Mouse (Mus musculus) thymus, postnatal 4 days (tissue): ENCODE measurements around the gene Nfib.

ENCODE experiments used
- DNase-seq: peaks from one replicate; pipeline ENCODE4 v3.0.0; 2021

Gene Nfib

GRCm38 (mm10) chr4:82455617-82456322 lies 249.8 kb downstream of the Nfib start:
- no peak for DNase-seq

GRCm38 (mm10) chr4:82454989-82455388 lies 250.6 kb downstream of the Nfib start:
- no peak for DNase-seq

GRCm38 (mm10) chr4:82453341-82453740 lies 252.2 kb downstream of the Nfib start:
- DNase-seq = no peak

GRCm38 (mm10) chr4:82452905-82453304 lies 252.6 kb downstream of the Nfib start:
- DNase-seq = no peak

- DNase-seq = no peak
Observed at GRCm38 (mm10) chr4:82447061-82447671, 258.4 kb downstream of the Nfib start.

GRCm38 (mm10) chr4:82444078-82444477 lies 261.5 kb downstream of the Nfib start:
- DNase-seq = no peak

- no peak for DNase-seq
Observed at GRCm38 (mm10) chr4:82443441-82443840, 262.1 kb downstream of the Nfib start.

GRCm38 (mm10) chr4:82443003-82443402 lies 262.5 kb downstream of the Nfib start:
- no peak for DNase-seq

- no peak for DNase-seq
Observed at GRCm38 (mm10) chr4:82440606-82441005, 264.9 kb downstream of the Nfib start.

GRCm38 (mm10) chr4:82439813-82440212 lies 265.7 kb downstream of the Nfib start:
- DNase-seq = no peak

GRCm38 (mm10) chr4:82438631-82439030 lies 266.9 kb downstream of the Nfib start:
- DNase-seq = no peak

GRCm38 (mm10) chr4:82437533-82438318 lies 267.8 kb downstream of the Nfib start:
- no peak for DNase-seq

- no peak for DNase-seq
Observed at GRCm38 (mm10) chr4:82436656-82437055, 268.9 kb downstream of the Nfib start.

- DNase-seq = no peak
Observed at GRCm38 (mm10) chr4:82435716-82436115, 269.8 kb downstream of the Nfib start.

- DNase-seq = no peak
Observed at GRCm38 (mm10) chr4:82433926-82434705, 271.4 kb downstream of the Nfib start.

GRCm38 (mm10) chr4:82431831-82432230 lies 273.7 kb downstream of the Nfib start:
- no peak for DNase-seq

- no peak for DNase-seq
Observed at GRCm38 (mm10) chr4:82430802-82431201, 274.7 kb downstream of the Nfib start.

- DNase-seq = no peak
Observed at GRCm38 (mm10) chr4:82426224-82426623, 279.3 kb downstream of the Nfib start.

- no peak for DNase-seq
Observed at GRCm38 (mm10) chr4:82418241-82418640, 287.3 kb downstream of the Nfib start.

- DNase-seq = no peak
Observed at GRCm38 (mm10) chr4:82415817-82416216, 289.7 kb downstream of the Nfib start.

- no peak for DNase-seq
Observed at GRCm38 (mm10) chr4:82412651-82413050, 292.9 kb downstream of the Nfib start.

GRCm38 (mm10) chr4:82411965-82412364 lies 293.6 kb downstream of the Nfib start:
- no peak for DNase-seq
